Mouse (Mus musculus) splenic B cell, adult 2 months (primary cell): ENCODE measurements at regions not wholly inside any gene's neighbourhood (a gene's known extent, or its start where the extent isn't known, plus 50 kb on each side); places are given as distances from the start of the nearest gene placed in this dataset.

ENCODE experiments used
- DNase-seq: peaks from one replicate; pipeline ENCODE4 v3.0.0-alpha.2; 2011; ENCODE audit warnings: low read depth, low spot score
- H3K27me3 ChIP-seq: 2 replicates; pipeline ENCODE4 v1.6.1; 2012; ENCODE audit warnings: mild to moderate bottlenecking, low read length, moderate library complexity, mixed read lengths; ENCODE audit not compliant: control insufficient read depth, poor library complexity, insufficient read depth, severe bottlenecking
- H3K36me3 ChIP-seq: 2 replicates; pipeline ENCODE4 v1.6.1; 2012; ENCODE audit warnings: mild to moderate bottlenecking, low read length, moderate library complexity, mixed read lengths; ENCODE audit not compliant: control insufficient read depth, poor library complexity, insufficient read depth, severe bottlenecking

GRCm38 (mm10) chr14:58936131-58936530 is 206.6 kb downstream of the 1700129C05Rik start:
- no peaks in the 10 kb centered on the region for H3K27me3 ChIP-seq
- no peak for DNase-seq
- no peaks in the 10 kb centered on the region for H3K36me3 ChIP-seq

GRCm38 (mm10) chr14:58917853-58918252 is 224.8 kb downstream of the 1700129C05Rik start:
- H3K27me3 ChIP-seq, result no peaks in the 10 kb centered on the region
- no peak for DNase-seq
- no peaks in the 10 kb centered on the region for H3K36me3 ChIP-seq

- Histone ChIP-seq H3K36me3 (no peaks in the 10 kb centered on the region), H3K27me3 (no peaks in the 10 kb centered on the region)
- no peak for DNase-seq
Observed at GRCm38 (mm10) chr14:58917228-58917627, 225.5 kb downstream of the 1700129C05Rik start.

- no peak for DNase-seq
- H3K27me3 ChIP-seq, result no peaks in the 10 kb centered on the region
- H3K36me3 ChIP-seq, result no peaks in the 10 kb centered on the region
Observed at GRCm38 (mm10) chr14:58914937-58915336, 227.8 kb downstream of the 1700129C05Rik start.

GRCm38 (mm10) chr14:58910846-58911245 is 231.8 kb downstream of the 1700129C05Rik start:
- no peak for DNase-seq
- H3K27me3 ChIP-seq, result no peaks in the 10 kb centered on the region

GRCm38 (mm10) chr14:58907932-58908331 is 234.8 kb downstream of the 1700129C05Rik start:
- H3K27me3 ChIP-seq, result no peaks in the 10 kb centered on the region
- no peak for DNase-seq
- H3K36me3 ChIP-seq, result no peaks in the 10 kb centered on the region

More at GRCm38 (mm10) chr14:58910846-58911245, 231.8 kb downstream of the 1700129C05Rik start:
- H3K36me3 ChIP-seq, result no peaks in the 10 kb centered on the region

- DNase-seq, result no peak
- no peaks in the 10 kb centered on the region for H3K27me3 ChIP-seq
- H3K36me3 ChIP-seq, result no peaks in the 10 kb centered on the region
Observed at GRCm38 (mm10) chr14:58907359-58907758, 235.3 kb downstream of the 1700129C05Rik start.

GRCm38 (mm10) chr14:58906631-58907030 is 236.1 kb downstream of the 1700129C05Rik start:
- no peaks in the 10 kb centered on the region for H3K27me3 ChIP-seq
- DNase-seq, result no peak
- H3K36me3 ChIP-seq, result no peaks in the 10 kb centered on the region

- no peak for DNase-seq
- no peaks in the 10 kb centered on the region for H3K36me3 ChIP-seq
- H3K27me3 ChIP-seq, result no peaks in the 10 kb centered on the region
Observed at GRCm38 (mm10) chr14:58868176-58868949, 274.3 kb downstream of the 1700129C05Rik start.

- DNase-seq, result no peak
- Histone ChIP-seq H3K36me3 (no peaks in the 10 kb centered on the region), H3K27me3 (no peaks in the 10 kb centered on the region)
Observed at GRCm38 (mm10) chr14:58867396-58868107, 275.1 kb downstream of the 1700129C05Rik start.

GRCm38 (mm10) chr14:58854871-58855270 is 287.8 kb downstream of the 1700129C05Rik start:
- no peaks in the 10 kb centered on the region for H3K36me3 ChIP-seq
- no peaks in the 10 kb centered on the region for H3K27me3 ChIP-seq
- DNase-seq, result no peak

GRCm38 (mm10) chr14:58844565-58844964 is 298.1 kb downstream of the 1700129C05Rik start:
- DNase-seq, result no peak
- H3K36me3 ChIP-seq, result no peaks in the 10 kb centered on the region
- H3K27me3 ChIP-seq, result no peaks in the 10 kb centered on the region

GRCm38 (mm10) chr14:58842196-58842886 is 300.4 kb downstream of the 1700129C05Rik start:
- no peak for DNase-seq

GRCm38 (mm10) chr14:58822938-58823337 is 319.8 kb downstream of the 1700129C05Rik start:
- no peak for DNase-seq
- Histone ChIP-seq H3K27me3 (no peaks in the 10 kb centered on the region), H3K36me3 (no peaks in the 10 kb centered on the region)

More at GRCm38 (mm10) chr14:58842196-58842886, 300.4 kb downstream of the 1700129C05Rik start:
- Histone ChIP-seq H3K27me3 (no peaks in the 10 kb centered on the region), H3K36me3 (no peaks in the 10 kb centered on the region)
